Mouse (Mus musculus): ENCODE results near the gene Gm16181. TPM values are rescaled to one million over a fixed set of nuclear protein-coding genes. Genes with fewer than 3 reads are reported as not detected.
A peak's percentile ranks its signal among the peaks of the same experiment; 100 is the strongest.
"Not testable (repeated sequence)": the region's sequence is repeated elsewhere in the genome, so short reads cannot be mapped to it uniquely, and the experiment has no call there.

Gene Gm16181
- total RNA-seq, 2 experiments from 2014 or later = 0.76 to 0.88 TPM

- no peak for ATAC-seq (ENCODE audit: poor library complexity, severe bottlenecking)
Observed at GRCm38 (mm10) chr17:35226561-35227046, 6.0 kb downstream of the Gm16181 start.

GRCm38 (mm10) chr17:35231022-35231421 is 10.4 kb downstream of the Gm16181 start:
- ATAC-seq (ENCODE audit: poor library complexity, severe bottlenecking) = peak; percentile 63

GRCm38 (mm10) chr17:35232043-35232442 is 11.4 kb downstream of the Gm16181 start:
- peak; percentile 31 for ATAC-seq (ENCODE audit: poor library complexity, severe bottlenecking)

- ATAC-seq (ENCODE audit: poor library complexity, severe bottlenecking) = no peak
Observed at GRCm38 (mm10) chr17:35232659-35233058, 12.0 kb downstream of the Gm16181 start.

GRCm38 (mm10) chr17:35233114-35233980 is 12.7 kb downstream of the Gm16181 start, which contains the start of gene Atp6v1g2:
Gene Atp6v1g2, plus strand, starts transcription at chr17:35233660.
- no peak for ATAC-seq (ENCODE audit: poor library complexity, severe bottlenecking)

- ATAC-seq (ENCODE audit: poor library complexity, severe bottlenecking) = not testable (repeated sequence)
Observed at GRCm38 (mm10) chr17:35234090-35234489, 13.5 kb downstream of the Gm16181 start.

- ATAC-seq (ENCODE audit: poor library complexity, severe bottlenecking) = no peak
Observed at GRCm38 (mm10) chr17:35234903-35235302, 14.3 kb downstream of the Gm16181 start.

- peak; percentile 69 for ATAC-seq (ENCODE audit: poor library complexity, severe bottlenecking)
Observed at GRCm38 (mm10) chr17:35235614-35236389, 15.2 kb downstream of the Gm16181 start, which contains the start of gene Nfkbil1. Gene Nfkbil1, minus strand, starts transcription at chr17:35235792.

GRCm38 (mm10) chr17:35236390-35236746 is 15.7 kb downstream of the Gm16181 start:
- peak; percentile 70 for ATAC-seq (ENCODE audit: poor library complexity, severe bottlenecking)

GRCm38 (mm10) chr17:35236996-35237395 is 16.4 kb downstream of the Gm16181 start:
- no peak for ATAC-seq (ENCODE audit: poor library complexity, severe bottlenecking)

GRCm38 (mm10) chr17:35237504-35237903 is 16.9 kb downstream of the Gm16181 start:
- no peak for ATAC-seq (ENCODE audit: poor library complexity, severe bottlenecking)

GRCm38 (mm10) chr17:35239700-35240099 is 19.1 kb downstream of the Gm16181 start:
- ATAC-seq (ENCODE audit: poor library complexity, severe bottlenecking) = no peak

GRCm38 (mm10) chr17:35240384-35241304 is 20.0 kb downstream of the Gm16181 start:
- no peak for ATAC-seq (ENCODE audit: poor library complexity, severe bottlenecking)

- ATAC-seq (ENCODE audit: poor library complexity, severe bottlenecking) = peak; percentile 65
Observed at GRCm38 (mm10) chr17:35241305-35242014, 20.8 kb downstream of the Gm16181 start, which contains the start of gene Ddx39b. Gene Ddx39b, plus strand, starts transcription at chr17:35241746.

GRCm38 (mm10) chr17:35242015-35242941 is 21.6 kb downstream of the Gm16181 start:
- peak; percentile 54 for ATAC-seq (ENCODE audit: poor library complexity, severe bottlenecking)

- no peak for ATAC-seq (ENCODE audit: poor library complexity, severe bottlenecking)
Observed at GRCm38 (mm10) chr17:35243086-35243485, 22.5 kb downstream of the Gm16181 start.

- ATAC-seq (ENCODE audit: poor library complexity, severe bottlenecking) = no peak
Observed at GRCm38 (mm10) chr17:35244999-35245398, 24.4 kb downstream of the Gm16181 start.
